Mouse (Mus musculus) cerebellum, adult 2 months (tissue): ENCODE results near the gene Cttn.

Source experiments
- CTCF ChIP-seq: fragments of 200-500 bp; IDR thresholded peaks from 2 replicates; pipeline ENCODE4 v1.5.1; 2011; ENCODE audit warnings: low read depth, mild to moderate bottlenecking, control low read depth, low read length, moderate library complexity, borderline replicate concordance; ENCODE audit not compliant: insufficient read depth
- POLR2A ChIP-seq: fragments of 200-500 bp; IDR thresholded peaks from 2 replicates; pipeline ENCODE4 v1.6.1; 2011; ENCODE audit warnings: low read length, control low read depth, borderline replicate concordance; ENCODE audit not compliant: insufficient read depth

DNA sequence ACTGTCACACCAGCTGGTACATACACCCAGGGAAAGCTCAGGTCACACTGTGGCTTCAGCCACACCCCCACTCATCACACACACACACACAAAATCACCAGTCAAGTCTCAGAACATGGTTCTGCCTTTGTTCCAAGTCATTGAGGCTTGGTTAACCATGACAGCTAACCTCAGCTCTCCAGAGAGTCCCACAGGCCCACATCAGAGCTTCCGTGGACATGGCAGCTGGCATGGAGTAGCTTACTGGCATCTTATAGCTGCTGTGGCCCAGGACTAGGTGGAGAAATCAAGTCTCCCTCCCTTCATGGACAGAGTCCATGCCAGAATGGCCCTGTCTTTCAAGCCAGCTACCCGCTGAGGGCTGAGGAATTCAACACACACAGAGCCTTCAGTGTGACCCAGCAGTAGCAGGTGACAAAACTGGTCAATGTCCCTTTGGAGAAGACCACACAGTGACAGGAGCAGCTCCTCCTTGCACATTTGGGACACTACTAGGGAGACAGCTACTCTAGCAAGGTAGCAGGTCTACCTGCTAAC, 62.3 kb downstream of the Cttn start:
- no peak for TF ChIP-seq POLR2A
- TF ChIP-seq CTCF, result no peak
